Mouse (Mus musculus) bone marrow macrophage, adult 2 months (primary cell): ENCODE results near the gene Pramef6. TPM values are rescaled to one million over a fixed set of nuclear protein-coding genes. Genes with fewer than 3 reads are reported as not detected.
"Not testable (repeated sequence)": the region's sequence is repeated elsewhere in the genome, so short reads cannot be mapped to it uniquely, and the experiment has no call there.

Experiments used
- H3K27ac ChIP-seq: 2 replicates; pipeline ENCODE4 v1.5.1; 2012; ENCODE audit warnings: low read depth, low read length; ENCODE audit not compliant: insufficient read depth
- H3K4me1 ChIP-seq: 2 replicates; pipeline ENCODE4 v1.6.1; 2012; ENCODE audit warnings: low read length; ENCODE audit not compliant: control insufficient read depth, insufficient read depth
- H3K4me3 ChIP-seq: 2 replicates; pipeline ENCODE4 v1.5.1; 2012; ENCODE audit warnings: mild to moderate bottlenecking, low read length, moderate library complexity; ENCODE audit not compliant: insufficient read depth
- polyA plus RNA-seq: library from polyadenylated mRNA; stranded (reverse); fragments of >200 nt; gene quantifications from 2 replicates; pipeline ENCODE4 v1.2.4, GENCODE M21; 2012; ENCODE audit not compliant: missing spikeins, insufficient read depth, insufficient read length

Gene Pramef6
- polyA plus RNA-seq, result not detected in 2 replicates

DNA sequence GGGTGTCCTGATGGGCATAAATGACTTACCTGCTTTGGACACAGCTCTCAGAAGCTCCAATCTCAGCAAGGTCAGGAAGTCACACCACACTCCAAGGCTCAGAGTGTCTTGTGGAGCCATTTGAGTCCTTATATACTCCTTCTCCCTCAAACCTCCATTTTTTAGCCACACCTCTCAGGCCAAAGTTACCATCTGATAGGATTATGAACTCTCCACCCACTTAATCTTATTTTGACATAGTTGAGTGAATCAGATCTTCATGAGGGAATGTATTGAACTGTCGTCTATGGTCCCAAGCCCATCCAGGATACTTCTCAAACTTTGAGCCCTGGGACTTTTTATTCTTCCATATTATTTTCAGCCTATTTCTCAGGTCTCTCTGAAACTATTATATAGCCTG is at the start of gene Pramef6:
Pramef6 (minus strand) TSS at position 101 of the 400 bp plus-strand sequence.
- H3K4me3 ChIP-seq, result not testable (repeated sequence)

DNA sequence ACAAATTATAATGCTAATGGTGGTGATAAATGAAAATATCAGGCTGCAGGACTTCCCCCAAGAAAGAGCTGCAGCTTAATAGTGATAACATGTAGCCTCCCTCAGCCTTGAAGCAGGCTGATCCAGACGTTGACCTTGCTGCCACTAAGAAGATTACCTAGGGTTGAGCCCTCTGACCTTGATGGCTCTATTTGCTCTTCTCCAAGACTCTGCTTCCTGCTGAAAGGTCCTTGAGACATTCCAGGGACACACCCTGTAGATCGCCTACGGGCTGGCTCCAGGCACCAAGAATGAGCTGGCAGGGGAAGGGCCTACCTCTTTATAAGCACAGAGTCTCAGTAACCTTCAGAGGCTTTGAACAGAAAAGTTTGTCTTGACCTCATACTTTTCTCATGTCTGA is 5.8 kb downstream of the Pramef6 start:
- not testable (repeated sequence) for H3K4me3 ChIP-seq, H3K4me1 ChIP-seq, H3K27ac ChIP-seq

More for the DNA sequence above, at the start of gene Pramef6:
- not testable (repeated sequence) for H3K27ac ChIP-seq, H3K4me1 ChIP-seq

GRCm38 (mm10) chr4:143882371-143882770 is 17.8 kb downstream of the Pramef6 start:
- not testable (repeated sequence) for H3K4me1 ChIP-seq, H3K4me3 ChIP-seq, H3K27ac ChIP-seq

GRCm38 (mm10) chr4:143846197-143846596 is 54.0 kb downstream of the Pramef6 start, which contains the start of gene Gm13103:
TSS of gene Gm13103 (plus strand) at chr4:143846497.
- H3K4me1 ChIP-seq, H3K4me3 ChIP-seq, H3K27ac ChIP-seq: not testable (repeated sequence)

Other genes starting within 250 kb of the Pramef6 start
- not detected in 2 replicates for gene Gm13088, start 243.1 kb downstream of the Pramef6 start, polyA plus RNA-seq
- gene Gm13089, start 197.7 kb downstream of the Pramef6 start, polyA plus RNA-seq, result not detected in 2 replicates
- gene Gm13078, start 180.9 kb downstream of the Pramef6 start, polyA plus RNA-seq, result not detected in 2 replicates
- not detected in 2 replicates for gene Gm13023, start 111.0 kb downstream of the Pramef6 start, polyA plus RNA-seq
- not detected in 2 replicates for gene Gm13084, start 84.3 kb downstream of the Pramef6 start, polyA plus RNA-seq
- gene Gm13103, start 53.9 kb downstream of the Pramef6 start, polyA plus RNA-seq, result 1.0 TPM in 1 of 2 replicates, not detected in the other
- not detected in 2 replicates for gene Pramef25, start 50.6 kb upstream of the Pramef6 start, polyA plus RNA-seq
- gene Gm13101, start 66.6 kb upstream of the Pramef6 start, polyA plus RNA-seq, result not detected in 2 replicates
- gene Pramef17, start 94.0 kb upstream of the Pramef6 start, polyA plus RNA-seq, result not detected in 2 replicates
- gene Pramel4, start 158.7 kb upstream of the Pramef6 start, polyA plus RNA-seq, result not detected in 2 replicates
- not detected in 2 replicates for gene Gm13102, start 206.1 kb upstream of the Pramef6 start, polyA plus RNA-seq